Mouse (Mus musculus): ENCODE data around the gene Tmem221.

The Tmem221 gene

GRCm38 (mm10) chr8:71547590-71547989 lies 11.1 kb downstream of the Tmem221 start:
- 91% methylated on average over 7 of the region's 7 CpGs for WGBS

- WGBS = 91% methylated on average over 11 of the region's 11 CpGs
Observed at GRCm38 (mm10) chr8:71545053-71545452, 13.6 kb downstream of the Tmem221 start.

GRCm38 (mm10) chr8:71543755-71544154 lies 14.9 kb downstream of the Tmem221 start:
- WGBS = 89% methylated on average over 9 of the region's 9 CpGs

- under 1% methylated on average over 55 of the region's 55 CpGs for WGBS
Observed at GRCm38 (mm10) chr8:71542632-71543343, 15.9 kb downstream of the Tmem221 start, which contains the start of gene Mvb12a. Gene Mvb12a, plus strand, starts transcription at chr8:71542922.

- 9% methylated on average over 37 of the region's 37 CpGs for WGBS
Observed at GRCm38 (mm10) chr8:71537028-71537867, 21.4 kb downstream of the Tmem221 start, which contains the start of gene Bst2. Gene Bst2, minus strand, starts transcription at chr8:71537456.

GRCm38 (mm10) chr8:71535663-71536062 lies 23.0 kb downstream of the Tmem221 start:
- WGBS = 75% methylated on average over 5 of the region's 5 CpGs

GRCm38 (mm10) chr8:71534263-71534810 lies 24.3 kb downstream of the Tmem221 start:
- WGBS = 62% methylated on average over 3 of the region's 3 CpGs

GRCm38 (mm10) chr8:71530735-71531467 lies 27.8 kb downstream of the Tmem221 start:
- 80% methylated on average over 9 of the region's 12 CpGs for WGBS

GRCm38 (mm10) chr8:71528362-71529073 lies 30.2 kb downstream of the Tmem221 start:
- WGBS = 80% methylated on average over 11 of the region's 11 CpGs

- 68% methylated on average over 3 of the region's 3 CpGs for WGBS
Observed at GRCm38 (mm10) chr8:71527162-71527870, 31.4 kb downstream of the Tmem221 start.

- WGBS = 70% methylated on average over 6 of the region's 6 CpGs
Observed at GRCm38 (mm10) chr8:71526272-71526671, 32.4 kb downstream of the Tmem221 start.

- WGBS = 27% methylated on average over 46 of the region's 46 CpGs
Observed at GRCm38 (mm10) chr8:71525226-71526050, 33.2 kb downstream of the Tmem221 start, which contains the start of gene Ccdc194. Gene Ccdc194, minus strand, starts transcription at chr8:71525711.

- WGBS = 6% methylated on average over 17 of the region's 17 CpGs
Observed at GRCm38 (mm10) chr8:71521634-71522033, 37.0 kb downstream of the Tmem221 start.

GRCm38 (mm10) chr8:71519037-71519825 lies 39.4 kb downstream of the Tmem221 start:
- WGBS = 33% methylated on average over 10 of the region's 10 CpGs

- 51% methylated on average over 6 of the region's 6 CpGs for WGBS
Observed at GRCm38 (mm10) chr8:71516786-71517185, 41.9 kb downstream of the Tmem221 start.

GRCm38 (mm10) chr8:71515043-71515442 lies 43.6 kb downstream of the Tmem221 start:
- 70% methylated on average over 5 of the region's 5 CpGs for WGBS

- 75% methylated on average over 15 of the region's 15 CpGs for WGBS
Observed at GRCm38 (mm10) chr8:71513018-71513754, 45.5 kb downstream of the Tmem221 start.

GRCm38 (mm10) chr8:71511644-71512043 lies 47.0 kb downstream of the Tmem221 start, which contains the start of gene Plvap:
Gene Plvap, minus strand, starts transcription at chr8:71511752.
- 62% methylated on average over 13 of the region's 14 CpGs for WGBS
